Mouse (Mus musculus) CH12.LX (cell line): Measurements from ENCODE around the gene Scgb3a1. TPM values are rescaled to one million over a fixed set of nuclear protein-coding genes. Genes with fewer than 3 reads are reported as not detected.

Experiments used
- DNase-seq: peaks from one replicate; pipeline ENCODE4 v3.0.0-alpha.2; 2013; ENCODE audit errors: extremely low read depth
- H3K27ac ChIP-seq: 2 replicates; pipeline ENCODE4 v1.5.1; 2012; ENCODE audit warnings: low read depth, mild to moderate bottlenecking, control low read depth, moderate library complexity; ENCODE audit not compliant: insufficient read depth
- H3K27me3 ChIP-seq: replicated peaks from 2 replicates; pipeline ENCODE3; 2012; ENCODE audit warnings: inconsistent platforms
- H3K36me3 ChIP-seq, 2 experiments: replicated peaks in 1 of 2; 2 replicates each; pipeline versions ENCODE3 to v1.6.1; 2012; ENCODE audit warnings: inconsistent platforms in 1 of 2, low read length in 1 of 2, mild to moderate bottlenecking in 1 of 2, mixed read lengths in 1 of 2, moderate library complexity in 1 of 2; ENCODE audit not compliant: control insufficient read depth in 1 of 2, insufficient read depth in 1 of 2
- H3K4me1 ChIP-seq, 2 experiments: 2 replicates each; pipeline ENCODE4 v1.6.1; 2012; ENCODE audit warnings: inconsistent platforms in 1 of 2, moderate library complexity in 1 of 2; ENCODE audit not compliant: insufficient read depth in 2 of 2, control insufficient read depth in 1 of 2
- H3K4me2 ChIP-seq: 2 replicates; pipeline ENCODE4 v1.6.1; 2012; ENCODE audit warnings: low read depth, mild to moderate bottlenecking, control low read depth; ENCODE audit not compliant: poor library complexity, insufficient read depth, severe bottlenecking
- H3K4me3 ChIP-seq, 3 experiments: fragments of 150-350 bp in 1 of 3; sonication (generic) in 1 of 3; replicated peaks in 1 of 3; 2 replicates each; pipeline versions ENCODE3 to v1.5.1; 2011 to 2012; ENCODE audit warnings: low read depth in 2 of 3, low read length in 2 of 3, mild to moderate bottlenecking in 2 of 3, moderate library complexity in 2 of 3, control low read depth in 1 of 3, improper control_type of control experiment in 1 of 3, inconsistent platforms in 1 of 3, mixed read lengths in 1 of 3; ENCODE audit not compliant: poor library complexity in 1 of 3
- H3K79me2 ChIP-seq: replicated peaks from 2 replicates; pipeline ENCODE4 v1.6.1; 2012; ENCODE audit warnings: mild to moderate bottlenecking, moderate library complexity; ENCODE audit not compliant: control insufficient read depth, poor library complexity, insufficient read depth, severe bottlenecking; ENCODE audit errors: extremely low read depth
- H3K9ac ChIP-seq: 2 replicates; pipeline ENCODE4 v1.6.1; 2012; ENCODE audit warnings: low read depth, mild to moderate bottlenecking, control low read depth, moderate library complexity; ENCODE audit not compliant: insufficient read depth
- H3K9me3 ChIP-seq: replicated peaks from 2 replicates; pipeline ENCODE3; 2012; ENCODE audit warnings: low read length, inconsistent platforms, mixed read lengths
- BHLHE40 ChIP-seq: IDR thresholded peaks from 2 replicates; pipeline ENCODE4 v1.6.1; 2011; ENCODE audit warnings: mild to moderate bottlenecking, low read depth, low read length, improper control_type of control experiment
- CHD1 ChIP-seq: IDR thresholded peaks from 2 replicates; pipeline ENCODE4 v1.6.1; 2012; ENCODE audit warnings: low read depth, low read length, improper control_type of control experiment, inconsistent platforms
- CTCF ChIP-seq, 2 experiments: IDR thresholded peaks in 1 of 2; conservative IDR thresholded peaks in 1 of 2; 2 replicates each; pipeline ENCODE4 v1.5.1; 2011 to 2012; ENCODE audit warnings: low read depth in 2 of 2, low read length in 2 of 2, improper control_type of control experiment in 1 of 2, inconsistent platforms in 1 of 2, mild to moderate bottlenecking in 1 of 2, moderate library complexity in 1 of 2
- EP300 ChIP-seq: IDR thresholded peaks from 2 replicates; pipeline ENCODE4 v1.6.1; 2011; ENCODE audit warnings: low read length, improper control_type of control experiment
- IRF4 ChIP-seq: IDR thresholded peaks from 2 replicates; pipeline ENCODE4 v1.6.1; 2014; ENCODE audit warnings: low read depth, mild to moderate bottlenecking, inconsistent platforms, low read length, improper control_type of control experiment
- JUN ChIP-seq: IDR thresholded peaks from 2 replicates; pipeline ENCODE4 v1.6.1; 2011; ENCODE audit warnings: low read depth, mild to moderate bottlenecking, low read length, improper control_type of control experiment, moderate library complexity; ENCODE audit not compliant: insufficient read depth
- JUND ChIP-seq: conservative IDR thresholded peaks from 2 replicates; pipeline ENCODE4 v1.6.1; 2011; ENCODE audit warnings: low read depth, low read length, improper control_type of control experiment
- KAT2A ChIP-seq: IDR thresholded peaks from 2 replicates; pipeline ENCODE4 v1.6.1; 2012; ENCODE audit warnings: low read length, improper control_type of control experiment, inconsistent platforms; ENCODE audit not compliant: insufficient replicate concordance
- MAFK ChIP-seq: IDR thresholded peaks from 2 replicates; pipeline ENCODE4 v1.6.1; 2011; ENCODE audit warnings: low read length, improper control_type of control experiment; ENCODE audit not compliant: insufficient replicate concordance
- MAX ChIP-seq: IDR thresholded peaks from 2 replicates; pipeline ENCODE4 v1.6.1; 2011; ENCODE audit warnings: low read length, improper control_type of control experiment
- MAZ ChIP-seq: IDR thresholded peaks from 2 replicates; pipeline ENCODE4 v1.6.1; 2012; ENCODE audit warnings: low read depth, mild to moderate bottlenecking, inconsistent platforms, low read length, improper control_type of control experiment, moderate library complexity
- MXI1 ChIP-seq: IDR thresholded peaks from 2 replicates; pipeline ENCODE4 v1.6.1; 2011; ENCODE audit warnings: mild to moderate bottlenecking, low read depth, low read length, improper control_type of control experiment
- MYC ChIP-seq: IDR thresholded peaks from 2 replicates; pipeline ENCODE4 v1.6.1; 2011; ENCODE audit warnings: low read depth, mild to moderate bottlenecking, improper control_type of control experiment, low read length
- NELFE ChIP-seq: IDR thresholded peaks from 2 replicates; pipeline ENCODE4 v1.6.1; 2011; ENCODE audit warnings: low read depth, low read length, improper control_type of control experiment
- NRF1 ChIP-seq: IDR thresholded peaks from 2 replicates; pipeline ENCODE4 v1.6.1; 2014; ENCODE audit warnings: low read depth, mild to moderate bottlenecking, inconsistent platforms, low read length, improper control_type of control experiment, moderate library complexity
- PAX5 ChIP-seq: IDR thresholded peaks from 2 replicates; pipeline ENCODE4 v1.6.1; 2012; ENCODE audit warnings: low read length, inconsistent platforms, mixed read lengths
- POLR2A ChIP-seq: IDR thresholded peaks from 2 replicates; pipeline ENCODE4 v1.6.1; 2011; ENCODE audit warnings: low read depth, mild to moderate bottlenecking, improper control_type of control experiment, low read length
- RAD21 ChIP-seq: IDR thresholded peaks from 2 replicates; pipeline ENCODE4 v1.6.1; 2011; ENCODE audit warnings: low read depth, mild to moderate bottlenecking, low read length, improper control_type of control experiment, moderate library complexity
- SIN3A ChIP-seq: IDR thresholded peaks from 2 replicates; pipeline ENCODE4 v1.6.1; 2012; ENCODE audit warnings: low read length, improper control_type of control experiment, inconsistent platforms
- SMC3 ChIP-seq: IDR thresholded peaks from 2 replicates; pipeline ENCODE4 v1.6.1; 2011; ENCODE audit warnings: low read depth, low read length, improper control_type of control experiment
- TBP ChIP-seq: conservative IDR thresholded peaks from 2 replicates; pipeline ENCODE4 v1.6.1; 2011; ENCODE audit warnings: low read depth, low read length, improper control_type of control experiment
- TCF12 ChIP-seq: IDR thresholded peaks from 2 replicates; pipeline ENCODE4 v1.6.1; 2014; ENCODE audit warnings: low read depth, mild to moderate bottlenecking, inconsistent platforms, low read length, improper control_type of control experiment
- USF2 ChIP-seq: conservative IDR thresholded peaks from 2 replicates; pipeline ENCODE4 v1.6.1; 2011; ENCODE audit warnings: low read depth, low read length, improper control_type of control experiment
- ZC3H11A ChIP-seq: IDR thresholded peaks from 2 replicates; pipeline ENCODE4 v1.6.1; 2012; ENCODE audit warnings: low read depth, mild to moderate bottlenecking, inconsistent platforms, low read length, improper control_type of control experiment
- dilution Hi-C: fragments of 300-500 bp; cut with MboI; formaldehyde crosslinking; loops from 2 replicates; pipeline ENCODE4 v1.14.3; 2020; ENCODE audit warnings: low sequenced_read_pairs; ENCODE audit not compliant: extremely low pct_unique_long_range_greater_than_20kb, extremely low pct_ligation_motif_present
- in situ Hi-C: fragments of 300-500 bp; cut with MboI; formaldehyde crosslinking; loops from 3 replicates; pipeline ENCODE4 v1.14.3; 2019; ENCODE audit warnings: low sequenced_read_pairs, low pct_ligation_motif_present, low pct_unique_long_range_greater_than_20kb, mixed read lengths
- polyA plus RNA-seq: library from polyadenylated mRNA; unstranded; fragments of >175 nt; gene quantifications from 2 replicates; pipeline ENCODE4 v1.2.1, GENCODE M21; 2012; ENCODE audit warnings: low read depth; ENCODE audit not compliant: insufficient read length
- total RNA-seq, 2 experiments: library from RNA; depleted of rRNA; stranded (reverse); fragments of 300-350 nt in 1 of 2; fragments of >200 nt in 1 of 2; gene quantifications; 2 replicates each; pipeline ENCODE4 v1.2.3; 2012 to 2014

The Scgb3a1 gene
- total and polyA plus RNA-seq, 3 experiments = not detected

GRCm38 (mm10) chr11:49658791-49659469 is 4.5 kb upstream of the Scgb3a1 start:
- Histone ChIP-seq H3K4me3 (no peak overlapping the region), H3K27me3 (peaks cover 3% of the 10 kb centered on the region), H3K9ac (no peak overlapping the region), H3K4me1 (peaks cover 0 to 4% of the 10 kb centered on the region in 2 experiments; a peak in 2 of 4 replicates), H3K4me2 (no peak overlapping the region), H3K36me3 (peaks cover 0 to under 1% of the 10 kb centered on the region in 2 experiments), H3K79me2 (no peaks in the 10 kb centered on the region)
- DNase-seq = no peak
- no peak for TF ChIP-seq POLR2A
- no peak for TF ChIP-seq RAD21
- TF ChIP-seq KAT2A = no peak
- no peak for TF ChIP-seq MXI1
- TF ChIP-seq JUND = no peak
- no peak for TF ChIP-seq NRF1
- no peak for TF ChIP-seq TBP
- no peak for TF ChIP-seq PAX5
- no peak for TF ChIP-seq ZC3H11A
- no peak for TF ChIP-seq MAZ
- TF ChIP-seq SMC3 = no peak
- no peak for TF ChIP-seq MAX
- TF ChIP-seq SIN3A = no peak
- TF ChIP-seq CHD1 = no peak
- TF ChIP-seq BHLHE40 = no peak
- no peak for TF ChIP-seq USF2
- no peak for TF ChIP-seq TCF12
- TF ChIP-seq MYC = no peak
- TF ChIP-seq MAFK = no peak
- no peak for TF ChIP-seq JUN
- TF ChIP-seq, all 38 proteins: peak for 0
- dilution Hi-C loops = no loop called here
- peaks cover 7% of the 10 kb centered on the region for H3K9me3 ChIP-seq
- H3K27ac ChIP-seq = no peak overlapping the region
- in situ Hi-C loops = loop anchor here (10.0 kb wide), 1 partner anchor 206 kb away; no protein-coding TSS in a partner anchor

- TF ChIP-seq MYC (no peak), CTCF (conservative IDR thresholded peaks at IDR 0.05 in 1 of 2, IDR thresholded peaks at IDR 0.05 in 1 of 2; ENCODE audit: low read depth in 2 of 2, low read length in 2 of 2) (no peak), IRF4 (no peak), EP300 (no peak), MAZ (no peak), NELFE (no peak)
- Histone ChIP-seq H3K4me3 (no peak overlapping the region), H3K79me2 (no peaks in the 10 kb centered on the region), H3K27me3 (peaks cover 3% of the 10 kb centered on the region), H3K27ac (no peak overlapping the region), H3K36me3 (peaks cover 0 to 4% of the 10 kb centered on the region in 2 experiments), H3K4me1 (peaks cover 0 to 4% of the 10 kb centered on the region in 2 experiments; a peak in 2 of 4 replicates), H3K4me2 (no peak overlapping the region), H3K9me3 (peaks cover 2% of the 10 kb centered on the region), H3K9ac (no peak overlapping the region)
- dilution Hi-C loops (no loop called here), in situ Hi-C loops (loop anchor here (10.0 kb wide), 1 partner anchor 205 kb away; no protein-coding TSS in a partner anchor)
- no peak for DNase-seq
These were observed 4.0 kb upstream of the Scgb3a1 start for GRCm38 (mm10) chr11:49659470-49659799.
